Mouse (Mus musculus): ENCODE measurements around the gene U2af1.

U2af1 gene

GRCm38 (mm10) chr17:31639651-31640050, 19.0 kb downstream of the U2af1 start:
- no peak for TF ChIP-seq GATA4 (IDR thresholded peaks at IDR 0.05; ENCODE audit: insufficient replicate concordance, low read length)

- TF ChIP-seq GATA4 (IDR thresholded peaks at IDR 0.05; ENCODE audit: insufficient replicate concordance, low read length), result no peak
Observed at GRCm38 (mm10) chr17:31637866-31638570, 20.7 kb downstream of the U2af1 start.

GRCm38 (mm10) chr17:31636942-31637811, 21.5 kb downstream of the U2af1 start, which contains the start of gene Cbs:
Gene Cbs (minus strand): TSS chr17:31637238.
- no peak for TF ChIP-seq GATA4 (IDR thresholded peaks at IDR 0.05; ENCODE audit: insufficient replicate concordance, low read length)

- TF ChIP-seq GATA4 (IDR thresholded peaks at IDR 0.05; ENCODE audit: insufficient replicate concordance, low read length), result no peak
Observed at GRCm38 (mm10) chr17:31636277-31636941, 22.3 kb downstream of the U2af1 start.

- no peak for TF ChIP-seq GATA4 (IDR thresholded peaks at IDR 0.05; ENCODE audit: insufficient replicate concordance, low read length)
Observed at GRCm38 (mm10) chr17:31635781-31636180, 22.9 kb downstream of the U2af1 start.

- no peak for TF ChIP-seq GATA4 (IDR thresholded peaks at IDR 0.05; ENCODE audit: insufficient replicate concordance, low read length)
Observed at GRCm38 (mm10) chr17:31634896-31635295, 23.8 kb downstream of the U2af1 start.

GRCm38 (mm10) chr17:31633007-31633406, 25.7 kb downstream of the U2af1 start:
- TF ChIP-seq GATA4 (IDR thresholded peaks at IDR 0.05; ENCODE audit: insufficient replicate concordance, low read length), result no peak

- no peak for TF ChIP-seq GATA4 (IDR thresholded peaks at IDR 0.05; ENCODE audit: insufficient replicate concordance, low read length)
Observed at GRCm38 (mm10) chr17:31631081-31631800, 27.5 kb downstream of the U2af1 start.

GRCm38 (mm10) chr17:31627961-31628360, 30.7 kb downstream of the U2af1 start:
- TF ChIP-seq GATA4 (IDR thresholded peaks at IDR 0.05; ENCODE audit: insufficient replicate concordance, low read length), result peak; percentile 18; the same call in 1 of the 2 replicates

- TF ChIP-seq GATA4 (IDR thresholded peaks at IDR 0.05; ENCODE audit: insufficient replicate concordance, low read length), result no peak
Observed at GRCm38 (mm10) chr17:31623101-31623500, 35.6 kb downstream of the U2af1 start.

GRCm38 (mm10) chr17:31613086-31613755, 45.5 kb downstream of the U2af1 start:
- no peak for TF ChIP-seq GATA4 (IDR thresholded peaks at IDR 0.05; ENCODE audit: insufficient replicate concordance, low read length)

- TF ChIP-seq GATA4 (IDR thresholded peaks at IDR 0.05; ENCODE audit: insufficient replicate concordance, low read length), result no peak
Observed at GRCm38 (mm10) chr17:31609895-31610294, 48.8 kb downstream of the U2af1 start.

GRCm38 (mm10) chr17:31607256-31607951, 51.3 kb downstream of the U2af1 start:
- TF ChIP-seq GATA4 (IDR thresholded peaks at IDR 0.05; ENCODE audit: insufficient replicate concordance, low read length), result no peak

GRCm38 (mm10) chr17:31606424-31606823, 52.3 kb downstream of the U2af1 start:
- no peak for TF ChIP-seq GATA4 (IDR thresholded peaks at IDR 0.05; ENCODE audit: insufficient replicate concordance, low read length)
